Mouse (Mus musculus): ENCODE measurements at regions not wholly inside any gene's neighbourhood (a gene's known extent, or its start where the extent isn't known, plus 50 kb on each side); places are given as distances from the start of the nearest gene placed in this dataset.

DNA sequence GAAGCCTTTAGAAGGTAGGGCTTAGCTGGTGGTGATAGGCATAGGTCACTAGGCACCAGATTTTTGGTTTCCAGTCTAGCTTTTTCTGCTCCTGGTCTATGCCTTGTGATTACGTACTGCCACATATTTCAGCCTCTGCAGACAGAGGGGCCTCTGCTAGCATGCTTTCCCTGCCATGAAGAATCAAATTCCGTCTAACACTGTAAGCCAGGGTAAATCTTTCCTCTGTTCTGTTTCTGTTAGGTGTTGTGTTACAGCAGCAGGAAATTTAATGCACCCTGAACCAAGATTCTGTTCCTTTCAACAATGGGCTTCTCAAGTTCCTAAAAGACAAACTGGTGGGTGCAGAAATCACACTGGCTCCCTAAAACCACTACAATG lies 508.9 kb downstream of the Insc start:
- no peak for TF ChIP-seq CTCF (IDR thresholded peaks at IDR 0.05; ENCODE audit: low read depth)
- TF ChIP-seq EP300 (IDR thresholded peaks at IDR 0.05; ENCODE audit: low read depth) = no peak
